Mouse (Mus musculus) adrenal gland, adult 10 weeks (tissue): ENCODE data around the gene Gm10428. TPM values are rescaled to one million over a fixed set of nuclear protein-coding genes. Genes with fewer than 3 reads are reported as not detected.

Source experiments
- polyA plus RNA-seq: library from polyadenylated mRNA; stranded (reverse); fragments of 350-450 nt; fragmentation: Illumina TruSeq; extraction: RNeasy Lipid Tissue Mini Kit (QIAGEN cat#74804); gene quantifications from one replicate; pipeline ENCODE4 v1.2.3, GENCODE M21; 2014; ENCODE audit warnings: low read depth, low replicate concordance

Gm10428 gene
- not detected for polyA plus RNA-seq

GRCm38 (mm10) chr11:62752780-62753179 lies at the start of gene Gm10428:
Gene Gm10428 (plus strand): TSS chr11:62753100.

GRCm38 (mm10) chr11:62731311-62732021 lies 21.4 kb upstream of the Gm10428 start, which contains the start of gene Zfp287:
Gene Zfp287 (minus strand): TSS chr11:62731905.

GRCm38 (mm10) chr11:62788935-62789616 lies 36.2 kb downstream of the Gm10428 start, which contains the start of gene Zfp286:
Gene Zfp286 (minus strand): TSS chr11:62789462.

Other genes starting within 250 kb of the Gm10428 start
- 24.9 TPM for gene Cenpv, start 213.8 kb upstream of the Gm10428 start, polyA plus RNA-seq
- 52.3 TPM for gene Ubb, start 201.9 kb upstream of the Gm10428 start, polyA plus RNA-seq
- not detected for gene Trpv2, start 178.6 kb upstream of the Gm10428 start, polyA plus RNA-seq
- gene Lrrc75a, start 104.6 kb upstream of the Gm10428 start, polyA plus RNA-seq, result 42.9 TPM
- gene Mmgt2, start 104.4 kb upstream of the Gm10428 start, polyA plus RNA-seq, result 34.5 TPM
- 5.1 TPM for gene Zfp287, start 21.2 kb upstream of the Gm10428 start, polyA plus RNA-seq
- gene Zfp286, start 36.4 kb downstream of the Gm10428 start, polyA plus RNA-seq, result 3.1 TPM
- 4.7 TPM for gene Trim16, start 67.1 kb downstream of the Gm10428 start, polyA plus RNA-seq
- not detected for gene Fbxw10, start 94.0 kb downstream of the Gm10428 start, polyA plus RNA-seq
- 139 TPM for gene Tvp23b, start 126.4 kb downstream of the Gm10428 start, polyA plus RNA-seq
- gene Cdrt4, start 198.1 kb downstream of the Gm10428 start, polyA plus RNA-seq, result not detected